Mouse (Mus musculus) heart, embryonic 16.5 days (tissue): ENCODE measurements around the gene Nexn. TPM values are rescaled to one million over a fixed set of nuclear protein-coding genes. Genes with fewer than 3 reads are reported as not detected.

Experiments
- ATAC-seq: fragments of 200-750 bp; cut with Nextera tagmentation; replicated peaks from 2 replicates; pipeline ENCODE4 v1.8.0; 2017; ENCODE audit warnings: moderate number of reproducible peaks; ENCODE audit not compliant: insufficient read depth, low FRiP score; ENCODE audit errors: extremely low read depth
- H3K27ac ChIP-seq: fragments of 300-500 bp; sonication (generic); 2 replicates; pipeline ENCODE4 v1.5.1; 2014; ENCODE audit warnings: mild to moderate bottlenecking, low read length, control low read depth, moderate library complexity
- H3K27me3 ChIP-seq: fragments of 300-500 bp; sonication (generic); 2 replicates; pipeline ENCODE4 v1.6.1; 2014; ENCODE audit warnings: low read length, mixed read lengths; ENCODE audit not compliant: control insufficient read depth, insufficient read depth
- H3K36me3 ChIP-seq: fragments of 300-500 bp; sonication (generic); 2 replicates; pipeline ENCODE4 v1.6.1; 2014; ENCODE audit not compliant: control insufficient read depth, insufficient read depth
- H3K4me1 ChIP-seq: fragments of 300-500 bp; sonication (generic); 2 replicates; pipeline ENCODE4 v1.6.1; 2014; ENCODE audit warnings: low read length, mixed read lengths; ENCODE audit not compliant: control insufficient read depth, insufficient read depth
- H3K4me2 ChIP-seq: fragments of 300-500 bp; sonication (generic); 2 replicates; pipeline ENCODE4 v1.6.1; 2014; ENCODE audit warnings: low read depth, mild to moderate bottlenecking, control low read depth, low read length
- H3K4me3 ChIP-seq: fragments of 300-500 bp; sonication (generic); 2 replicates; pipeline ENCODE4 v1.5.1; 2014; ENCODE audit warnings: mild to moderate bottlenecking, control low read depth, low read length
- H3K9ac ChIP-seq: fragments of 300-500 bp; sonication (generic); 2 replicates; pipeline ENCODE4 v1.6.1; 2014; ENCODE audit warnings: low read length, control low read depth
- H3K9me3 ChIP-seq: fragments of 300-500 bp; sonication (generic); replicated peaks from 2 replicates; pipeline ENCODE4 v1.6.1; 2016; ENCODE audit warnings: low read length; ENCODE audit not compliant: control insufficient read depth
- WGBS: fragments of 180-500 bp; shearing (Covaris S2); extraction: QIAGEN DNeasy Blood & Tissue Kit; methylation state at CpG from one replicate; pipeline ENCODE4 v1.1.7; 2014; 5-methylcytosine and 5-hydroxymethylcytosine counted together
- polyA plus RNA-seq: library from polyadenylated mRNA; unstranded; fragments of >200 nt; fragmentation: Nextera tagmentation; extraction: Ambion mirVana; gene quantifications from 2 replicates; pipeline ENCODE4 v1.2.1, GENCODE M21; 2015

The Nexn gene
- polyA plus RNA-seq, 1 experiment from 2014 or later, result 231 TPM

DNA sequence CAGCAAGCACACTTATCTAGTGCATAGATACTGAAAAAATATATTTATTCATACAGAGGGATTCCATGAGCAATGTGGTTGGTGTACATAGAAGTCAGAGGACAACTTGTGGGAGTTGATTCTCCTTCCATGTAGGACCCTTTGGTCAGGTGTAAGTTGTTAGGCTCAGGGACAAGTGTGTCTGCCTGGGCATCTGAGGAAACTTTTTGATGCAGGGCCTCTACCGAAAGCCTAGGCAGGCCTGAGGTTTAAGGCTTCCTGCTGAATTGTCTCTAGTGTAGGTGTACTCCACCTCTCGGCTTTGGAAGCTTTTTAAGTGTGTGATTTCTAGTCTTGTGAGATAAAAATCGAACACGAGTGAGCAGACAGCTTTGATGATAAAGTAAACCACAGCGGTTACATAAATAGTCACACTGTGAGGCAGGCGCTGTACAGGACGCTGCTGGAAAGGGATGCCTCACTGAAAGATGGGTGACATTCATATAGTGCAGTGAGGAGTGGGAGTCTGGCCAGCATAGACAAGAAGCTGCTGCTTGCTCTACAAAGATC, 54.3 kb downstream of the Nexn start:
- peak overlapping the region; percentile 98 for H3K9ac ChIP-seq
- H3K4me1 ChIP-seq, result peaks cover 25% of the 10 kb centered on the region
- H3K4me3 ChIP-seq, result peak overlapping the region; percentile 74
- H3K27me3 ChIP-seq, result no peaks in the 10 kb centered on the region
- H3K36me3 ChIP-seq, result peaks cover 4% of the 10 kb centered on the region
- H3K27ac ChIP-seq, result peak overlapping the region; percentile 96; the same call in 1 of the 2 replicates
- WGBS, result 2% methylated on average over 7 of the region's 7 CpGs
- no peak for ATAC-seq
- peak overlapping the region; percentile 86 for H3K4me2 ChIP-seq
- no peaks in the 10 kb centered on the region for H3K9me3 ChIP-seq

- Histone ChIP-seq H3K4me1 (peaks cover 25% of the 10 kb centered on the region), H3K4me2 (peak overlapping the region; percentile 86), H3K9me3 (no peaks in the 10 kb centered on the region), H3K4me3 (peak overlapping the region; percentile 74), H3K36me3 (no peaks in the 10 kb centered on the region; the same call in none of the 2 replicates), H3K9ac (peak overlapping the region; percentile 98), H3K27ac (peak overlapping the region; percentile 96), H3K27me3 (no peaks in the 10 kb centered on the region)
- WGBS, result under 1% methylated on average over 67 of the region's 68 CpGs
- ATAC-seq, result peak; percentile 59
Observed at GRCm38 (mm10) chr3:152210728-152211391, 55.3 kb downstream of the Nexn start.

DNA sequence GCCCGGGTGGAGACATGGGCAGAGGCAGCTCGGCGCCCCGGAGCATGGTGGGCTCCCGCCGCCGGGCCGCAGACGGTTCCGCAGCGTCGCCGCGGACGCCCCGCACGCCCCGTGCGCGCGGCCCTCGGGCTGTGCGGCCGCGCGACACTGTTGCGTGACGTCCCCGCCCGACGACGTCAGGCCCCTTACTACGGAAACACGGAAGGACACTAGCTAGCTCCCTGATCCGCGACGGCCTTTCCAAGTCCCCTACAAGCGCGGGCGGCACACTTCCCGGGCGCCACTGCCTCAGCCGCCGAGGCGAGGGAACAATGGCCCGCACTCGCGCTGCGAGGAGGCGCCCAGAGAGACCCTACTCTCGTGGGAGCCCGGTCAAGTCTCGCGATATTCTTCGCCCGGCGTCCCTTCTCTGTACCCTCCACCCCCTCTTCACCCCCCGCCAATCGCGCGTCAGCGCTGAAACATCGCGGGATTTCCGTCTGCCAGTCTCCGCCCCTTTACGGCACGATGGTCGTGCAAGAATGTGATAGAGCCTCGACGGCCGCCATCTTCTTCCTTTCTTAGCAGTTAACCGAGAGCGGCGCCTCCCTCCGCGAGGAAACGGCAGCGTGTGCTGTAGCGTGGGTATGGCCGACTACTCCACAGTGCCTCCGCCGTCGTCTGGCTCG, 56.0 kb downstream of the Nexn start, which contains the start of the genes Dnajb4 and Fubp1:
Gene Dnajb4 (minus strand): TSS at position 336 of the 668 bp plus-strand sequence.
Gene Fubp1 (plus strand): TSS at position 456 of the 668 bp plus-strand sequence.
- Histone ChIP-seq H3K4me2 (peak within 1 kb of the TSS; percentile 86), H3K27me3 (no peaks in the 10 kb centered on the region), H3K9me3 (no peaks in the 10 kb centered on the region), H3K9ac (peak within 1 kb of the TSS; percentile 100), H3K4me1 (peaks cover 25% of the 10 kb centered on the region), H3K27ac (peak within 1 kb of the TSS; percentile 100), H3K4me3 (peak within 1 kb of the TSS; percentile 74), H3K36me3 (no peaks in the 10 kb centered on the region; the same call in 1 of the 2 replicates)
- under 1% methylated on average over 85 of the region's 85 CpGs for WGBS
- peak; percentile 96 for ATAC-seq

- Histone ChIP-seq H3K27ac (peak overlapping the region; percentile 100), H3K4me2 (peak overlapping the region; percentile 85), H3K27me3 (no peaks in the 10 kb centered on the region), H3K4me3 (peak overlapping the region; percentile 74), H3K9me3 (no peaks in the 10 kb centered on the region), H3K36me3 (no peaks in the 10 kb centered on the region; the same call in 1 of the 2 replicates), H3K4me1 (peaks cover 28% of the 10 kb centered on the region), H3K9ac (peak overlapping the region; percentile 100)
- ATAC-seq, result peak; percentile 12
- 3% methylated on average over 25 of the region's 25 CpGs for WGBS
Observed at GRCm38 (mm10) chr3:152209177-152209966, 56.8 kb downstream of the Nexn start.

GRCm38 (mm10) chr3:152208096-152208885, 57.9 kb downstream of the Nexn start:
- no peak for ATAC-seq
- 83% methylated on average over 7 of the region's 7 CpGs for WGBS
- Histone ChIP-seq H3K4me2 (peak overlapping the region; percentile 85; the same call in 1 of the 2 replicates), H3K27me3 (no peaks in the 10 kb centered on the region), H3K4me3 (no peak overlapping the region), H3K9ac (no peak overlapping the region), H3K4me1 (peaks cover 26% of the 10 kb centered on the region), H3K9me3 (no peaks in the 10 kb centered on the region), H3K27ac (no peak overlapping the region), H3K36me3 (no peaks in the 10 kb centered on the region; the same call in 1 of the 2 replicates)

GRCm38 (mm10) chr3:152207156-152207555, 59.0 kb downstream of the Nexn start:
- Histone ChIP-seq H3K27me3 (no peaks in the 10 kb centered on the region), H3K9me3 (no peaks in the 10 kb centered on the region), H3K36me3 (no peaks in the 10 kb centered on the region), H3K4me2 (no peak overlapping the region), H3K4me3 (no peak overlapping the region), H3K4me1 (peaks cover 16% of the 10 kb centered on the region), H3K27ac (no peak overlapping the region), H3K9ac (no peak overlapping the region)
- WGBS, result 85% methylated on average over 4 of the region's 4 CpGs
- no peak for ATAC-seq

DNA sequence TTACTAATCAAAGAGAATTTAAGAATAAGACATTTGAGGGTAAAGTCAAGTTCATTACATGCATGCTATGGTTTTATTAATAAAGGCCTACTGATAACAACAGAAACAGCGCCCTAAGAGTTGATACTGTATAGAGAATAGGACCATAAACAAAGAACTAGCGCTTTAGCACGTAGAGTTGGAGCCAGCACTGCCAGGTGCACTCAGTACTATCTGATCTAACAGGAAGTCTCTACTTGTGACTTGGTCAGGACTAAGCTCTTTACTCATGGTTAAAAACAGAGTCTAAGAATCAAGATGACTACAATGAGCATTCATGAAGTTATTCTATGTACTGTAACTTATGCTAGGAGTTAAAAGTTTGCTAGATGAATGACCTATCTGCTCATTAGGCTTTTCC, 61.6 kb downstream of the Nexn start:
- 70% methylated on average over 3 of the region's 3 CpGs for whole genome bisulfite sequencing
- Histone ChIP-seq H3K4me1 (peaks cover 12% of the 10 kb centered on the region), H3K4me2 (no peak overlapping the region), H3K4me3 (no peak overlapping the region), H3K27me3 (no peaks in the 10 kb centered on the region), H3K9me3 (no peaks in the 10 kb centered on the region), H3K36me3 (no peaks in the 10 kb centered on the region), H3K9ac (no peak overlapping the region), H3K27ac (peak overlapping the region; percentile 38; the same call in 1 of the 2 replicates)
- ATAC-seq, result 0 out of 2 replicates have a peak, but pooled peaks have one; percentile 53

DNA sequence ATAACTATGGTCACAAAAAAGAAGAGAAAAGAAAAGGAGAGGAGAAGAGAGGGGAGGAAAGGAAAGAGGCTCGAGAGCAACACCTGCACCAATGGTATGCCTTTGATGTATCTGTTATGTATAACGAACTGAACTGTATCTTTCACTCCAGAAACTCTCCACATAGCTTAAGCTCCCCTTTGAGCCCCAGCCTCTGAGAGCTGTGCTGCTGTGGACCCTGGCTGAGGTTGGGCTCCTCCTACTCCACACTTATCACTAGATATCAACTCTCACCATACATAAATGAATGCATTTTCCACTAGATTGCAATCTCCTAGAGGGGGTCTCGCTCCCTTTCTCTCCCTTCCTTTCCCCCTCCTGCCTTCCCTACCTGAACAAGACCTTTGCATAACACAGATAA, 62.2 kb downstream of the Nexn start:
- Histone ChIP-seq H3K27ac (peak overlapping the region; percentile 38; the same call in 1 of the 2 replicates), H3K9ac (no peak overlapping the region), H3K4me1 (peaks cover 8% of the 10 kb centered on the region), H3K9me3 (no peaks in the 10 kb centered on the region), H3K4me2 (no peak overlapping the region), H3K4me3 (no peak overlapping the region), H3K36me3 (no peaks in the 10 kb centered on the region), H3K27me3 (no peaks in the 10 kb centered on the region)
- peak; percentile 79 for ATAC-seq
- WGBS, result 47% methylated on average over 3 of the region's 3 CpGs
